Mouse (Mus musculus): ENCODE measurements at regions not wholly inside any gene's neighbourhood (a gene's known extent, or its start where the extent isn't known, plus 50 kb on each side); places are given as distances from the start of the nearest gene placed in this dataset.

DNA sequence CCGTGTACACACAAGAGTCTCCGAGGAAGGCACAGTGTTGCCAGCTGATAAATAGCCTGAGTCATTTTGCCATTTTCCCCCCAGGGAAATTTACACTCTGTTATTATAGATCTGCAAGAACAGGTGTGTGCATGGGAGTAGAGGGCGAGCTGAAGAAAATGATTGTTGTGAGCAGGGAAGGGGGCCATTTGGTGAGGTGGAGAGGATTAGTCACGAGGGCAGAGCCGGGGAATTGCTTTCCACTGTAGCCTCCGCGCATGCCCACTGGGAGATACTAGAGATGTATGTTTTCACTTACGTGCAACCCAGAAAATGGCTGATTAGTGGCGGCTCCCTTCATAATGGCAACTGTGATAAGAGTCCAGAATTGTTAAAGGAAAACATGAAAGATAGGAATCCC lies 185.3 kb upstream of the Krr1 start:
- H3K4me1 ChIP-seq (ENCODE audit: control insufficient read depth, insufficient read depth, low read length), result no peaks in the 10 kb centered on the region
- no peak overlapping the region for H3K4me3 ChIP-seq (ENCODE audit: low read depth, low read length)
- no peak overlapping the region for H3K9ac ChIP-seq (ENCODE audit: low read length)
- H3K4me2 ChIP-seq (ENCODE audit: low read length), result no peak overlapping the region
- ATAC-seq (0 out of 2 replicates have a peak, but pooled peaks have one; percentile 37), DNase-seq (ENCODE audit: low spot score) (peak; percentile 27)
- no peaks in the 10 kb centered on the region for H3K9me3 ChIP-seq (replicated peaks; ENCODE audit: control insufficient read depth, low read length)
- no peaks in the 10 kb centered on the region for H3K27me3 ChIP-seq (replicated peaks; ENCODE audit: control insufficient read depth, insufficient read depth, low read length)
- no peak overlapping the region for H3K27ac ChIP-seq (ENCODE audit: low read depth, low read length)
- 81% methylated on average over 9 of the region's 9 CpGs for WGBS
- no peaks in the 10 kb centered on the region for H3K36me3 ChIP-seq (ENCODE audit: control insufficient read depth, insufficient read depth, low read length)

DNA sequence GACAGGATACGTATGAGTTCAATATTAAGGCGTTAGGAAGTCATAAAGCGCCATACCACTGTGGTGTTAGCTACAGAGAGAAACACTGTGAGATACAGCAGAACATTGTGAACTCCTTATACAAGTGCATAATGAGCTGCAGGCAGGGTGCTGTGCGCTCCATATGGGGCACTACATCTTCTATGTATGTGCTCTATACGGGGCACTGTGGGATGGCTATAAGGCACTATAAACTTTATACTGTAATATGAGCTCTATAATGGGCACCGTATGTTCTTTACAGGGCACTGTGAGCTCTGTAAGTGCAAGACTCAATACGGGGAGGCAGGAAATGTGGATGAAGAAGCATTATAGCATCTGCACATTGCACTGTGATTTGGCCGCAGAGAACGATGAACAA lies 183.2 kb upstream of the Krr1 start:
- Histone ChIP-seq H3K9ac (ENCODE audit: low read length) (no peak overlapping the region), H3K4me3 (ENCODE audit: low read depth, low read length) (no peak overlapping the region), H3K4me2 (ENCODE audit: low read length) (no peak overlapping the region), H3K27me3 (replicated peaks; ENCODE audit: control insufficient read depth, insufficient read depth, low read length) (no peaks in the 10 kb centered on the region), H3K9me3 (replicated peaks; ENCODE audit: control insufficient read depth, low read length) (no peaks in the 10 kb centered on the region), H3K27ac (ENCODE audit: low read depth, low read length) (no peak overlapping the region), H3K4me1 (ENCODE audit: control insufficient read depth, insufficient read depth, low read length) (no peaks in the 10 kb centered on the region), H3K36me3 (ENCODE audit: control insufficient read depth, insufficient read depth, low read length) (no peaks in the 10 kb centered on the region)
- 95% methylated on average over 9 of the region's 9 CpGs for WGBS
- no peak for ATAC-seq
- DNase-seq (ENCODE audit: low spot score), result no peak

DNA sequence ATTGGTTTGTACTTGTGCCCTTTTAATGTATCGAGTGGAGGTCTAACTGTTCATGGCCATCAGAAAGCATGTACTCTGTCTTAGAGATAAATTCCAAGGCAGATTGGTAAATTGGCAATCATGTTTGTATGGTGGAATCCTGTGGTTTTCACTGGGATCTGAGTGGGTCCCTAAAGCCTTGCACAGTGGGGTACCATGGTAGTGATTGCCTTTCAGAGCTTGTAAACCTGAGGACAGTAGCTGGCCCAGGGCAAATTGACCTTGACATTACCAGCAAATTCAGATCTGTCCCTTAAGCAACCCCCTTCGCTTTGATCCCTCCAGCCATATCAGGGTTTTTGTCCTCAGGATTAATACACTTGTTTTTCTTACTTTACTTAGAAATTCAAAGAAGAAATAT lies 181.6 kb upstream of the Krr1 start:
- Histone ChIP-seq H3K4me3 (ENCODE audit: low read depth, low read length) (no peak overlapping the region), H3K4me1 (ENCODE audit: control insufficient read depth, insufficient read depth, low read length) (no peaks in the 10 kb centered on the region), H3K4me2 (ENCODE audit: low read length) (no peak overlapping the region), H3K9ac (ENCODE audit: low read length) (no peak overlapping the region), H3K9me3 (replicated peaks; ENCODE audit: control insufficient read depth, low read length) (no peaks in the 10 kb centered on the region), H3K27ac (ENCODE audit: low read depth, low read length) (no peak overlapping the region), H3K27me3 (replicated peaks; ENCODE audit: control insufficient read depth, insufficient read depth, low read length) (no peaks in the 10 kb centered on the region), H3K36me3 (ENCODE audit: control insufficient read depth, insufficient read depth, low read length) (no peaks in the 10 kb centered on the region)
- WGBS, result 91% methylated on average over 2 of the region's 2 CpGs
- DNase-seq (ENCODE audit: low spot score), result no peak
- ATAC-seq, result no peak

DNA sequence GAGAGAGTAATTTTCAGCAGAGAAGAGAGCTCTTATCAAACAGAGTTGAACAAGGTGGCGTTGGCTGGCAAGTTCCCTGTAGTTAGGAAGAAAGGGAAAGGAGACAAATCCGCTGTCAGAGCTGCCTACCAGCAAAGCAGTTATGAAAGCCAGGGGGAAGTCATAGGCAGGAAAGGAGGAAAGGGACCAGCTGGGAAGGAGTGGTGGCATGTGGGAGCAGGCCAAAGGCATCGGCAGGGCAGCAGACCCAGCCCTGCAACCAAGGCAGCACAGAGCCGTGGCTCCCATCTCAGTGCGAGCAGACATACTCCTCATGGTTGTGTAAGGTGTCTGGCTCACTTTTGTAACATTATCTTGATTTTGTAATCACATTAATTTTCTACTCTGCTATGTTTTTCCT lies 177.4 kb upstream of the Krr1 start:
- Histone ChIP-seq H3K9ac (ENCODE audit: low read length) (no peak overlapping the region), H3K4me1 (ENCODE audit: control insufficient read depth, insufficient read depth, low read length) (peaks cover 4% of the 10 kb centered on the region; the same call in 1 of the 2 replicates), H3K4me2 (ENCODE audit: low read length) (no peak overlapping the region), H3K27ac (ENCODE audit: low read depth, low read length) (no peak overlapping the region), H3K36me3 (ENCODE audit: control insufficient read depth, insufficient read depth, low read length) (no peaks in the 10 kb centered on the region), H3K4me3 (ENCODE audit: low read depth, low read length) (no peak overlapping the region), H3K27me3 (replicated peaks; ENCODE audit: control insufficient read depth, insufficient read depth, low read length) (no peaks in the 10 kb centered on the region), H3K9me3 (replicated peaks; ENCODE audit: control insufficient read depth, low read length) (no peaks in the 10 kb centered on the region)
- WGBS, result 86% methylated on average over 5 of the region's 5 CpGs
- ATAC-seq (no peak), DNase-seq (ENCODE audit: low spot score) (no peak)

DNA sequence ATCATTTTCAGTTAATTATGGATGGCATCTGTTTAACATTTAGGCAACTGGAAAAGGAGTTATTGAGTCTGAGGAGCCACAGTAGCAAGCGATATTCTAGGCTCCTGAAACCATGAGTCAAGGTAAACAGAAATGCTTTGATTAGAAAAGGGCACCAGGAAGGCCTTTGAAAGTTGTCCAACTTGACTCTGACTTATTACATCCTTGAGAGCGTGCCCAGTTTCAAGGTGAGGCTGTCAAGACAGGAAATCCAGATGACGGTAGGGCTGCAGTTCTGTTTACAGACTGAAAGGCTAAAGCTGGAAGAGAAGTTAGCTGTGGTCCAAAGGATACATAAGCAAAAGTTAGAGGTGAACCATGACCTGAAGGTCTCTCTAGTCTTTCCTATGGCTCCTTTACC lies 176.7 kb upstream of the Krr1 start:
- Histone ChIP-seq H3K4me2 (ENCODE audit: low read length) (no peak overlapping the region), H3K4me1 (ENCODE audit: control insufficient read depth, insufficient read depth, low read length) (peaks cover 4% of the 10 kb centered on the region; the same call in 1 of the 2 replicates), H3K9ac (ENCODE audit: low read length) (no peak overlapping the region), H3K4me3 (ENCODE audit: low read depth, low read length) (no peak overlapping the region), H3K36me3 (ENCODE audit: control insufficient read depth, insufficient read depth, low read length) (no peaks in the 10 kb centered on the region), H3K27me3 (replicated peaks; ENCODE audit: control insufficient read depth, insufficient read depth, low read length) (no peaks in the 10 kb centered on the region), H3K27ac (ENCODE audit: low read depth, low read length) (no peak overlapping the region), H3K9me3 (replicated peaks; ENCODE audit: control insufficient read depth, low read length) (no peaks in the 10 kb centered on the region)
- DNase-seq (ENCODE audit: low spot score) (no peak), ATAC-seq (no peak)
- WGBS, result 94% methylated on average over 3 of the region's 3 CpGs

DNA sequence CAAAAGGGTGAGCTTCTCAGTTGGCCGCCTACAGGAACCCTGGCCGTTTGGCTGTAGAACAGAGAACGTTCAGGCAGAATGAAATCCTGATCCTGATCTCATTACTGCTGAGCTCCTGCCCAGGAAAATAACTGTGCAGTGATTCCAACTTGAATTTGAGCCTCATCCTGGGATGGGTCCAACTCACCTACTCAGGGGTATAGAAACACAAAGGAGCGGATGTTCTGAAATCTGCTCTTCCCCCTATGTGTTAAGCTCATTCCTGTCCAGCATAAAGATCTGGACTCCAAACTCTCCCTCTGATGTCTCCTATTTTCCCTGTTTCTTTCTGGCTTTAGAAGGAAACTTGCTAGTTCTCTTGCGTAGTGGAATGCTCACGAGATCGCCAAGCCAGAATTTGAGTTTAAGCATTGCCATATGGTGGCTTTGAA lies 173.6 kb upstream of the Krr1 start:
- Histone ChIP-seq H3K4me3 (ENCODE audit: low read depth, low read length) (no peak overlapping the region), H3K4me2 (ENCODE audit: low read length) (no peak overlapping the region), H3K9me3 (replicated peaks; ENCODE audit: control insufficient read depth, low read length) (no peaks in the 10 kb centered on the region), H3K4me1 (ENCODE audit: control insufficient read depth, insufficient read depth, low read length) (peaks cover 4% of the 10 kb centered on the region; the same call in 1 of the 2 replicates), H3K36me3 (ENCODE audit: control insufficient read depth, insufficient read depth, low read length) (no peaks in the 10 kb centered on the region), H3K27me3 (replicated peaks; ENCODE audit: control insufficient read depth, insufficient read depth, low read length) (no peaks in the 10 kb centered on the region), H3K9ac (ENCODE audit: low read length) (no peak overlapping the region), H3K27ac (ENCODE audit: low read depth, low read length) (no peak overlapping the region)
- DNase-seq (ENCODE audit: low spot score) (no peak), ATAC-seq (no peak)
- 85% methylated on average over 7 of the region's 7 CpGs for WGBS

DNA sequence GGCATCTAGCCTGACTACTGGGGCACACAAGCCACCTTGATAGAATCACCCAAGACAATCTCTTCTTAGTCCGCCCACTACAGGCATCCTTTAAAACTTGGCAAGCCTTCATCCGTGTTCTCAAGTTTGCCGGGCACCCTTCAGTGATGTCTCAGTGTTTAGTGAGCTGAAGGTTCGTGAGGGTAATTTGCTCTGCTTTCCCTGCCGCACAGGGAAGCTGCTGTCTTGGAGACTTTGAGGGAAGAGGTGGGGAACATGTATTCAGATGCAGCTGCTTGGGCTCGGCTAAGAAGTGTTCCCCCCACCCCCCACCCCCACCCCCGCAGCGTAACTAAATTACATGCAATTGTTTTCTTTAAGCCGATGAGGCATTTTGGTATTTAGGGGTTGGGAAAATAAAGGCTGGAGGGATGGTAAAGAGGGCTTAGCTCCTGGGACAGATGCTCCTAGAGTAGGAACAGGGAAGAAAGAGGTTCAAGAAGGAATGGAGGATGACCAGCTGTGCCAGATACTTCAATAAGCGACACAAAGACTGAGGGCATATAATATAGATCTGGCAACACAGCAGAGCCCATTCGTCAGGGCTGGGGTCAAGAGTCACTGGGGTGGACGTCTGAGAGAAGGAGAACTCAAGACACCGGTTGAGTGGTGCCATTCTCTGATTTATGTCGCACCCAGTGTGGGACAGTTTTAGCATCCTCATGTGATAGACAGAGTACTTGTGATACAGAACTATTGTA lies 172.4 kb upstream of the Krr1 start:
- whole genome bisulfite sequencing, result 21% methylated on average over 14 of the region's 14 CpGs
- Histone ChIP-seq H3K4me1 (ENCODE audit: control insufficient read depth, insufficient read depth, low read length) (peaks cover 4% of the 10 kb centered on the region; the same call in 1 of the 2 replicates), H3K9ac (ENCODE audit: low read length) (no peak overlapping the region), H3K4me2 (ENCODE audit: low read length) (no peak overlapping the region), H3K27ac (ENCODE audit: low read depth, low read length) (no peak overlapping the region), H3K36me3 (ENCODE audit: control insufficient read depth, insufficient read depth, low read length) (no peaks in the 10 kb centered on the region), H3K27me3 (replicated peaks; ENCODE audit: control insufficient read depth, insufficient read depth, low read length) (no peaks in the 10 kb centered on the region), H3K4me3 (ENCODE audit: low read depth, low read length) (no peak overlapping the region), H3K9me3 (replicated peaks; ENCODE audit: control insufficient read depth, low read length) (no peaks in the 10 kb centered on the region)
- DNase-seq (ENCODE audit: low spot score) (no peak), ATAC-seq (no peak)

DNA sequence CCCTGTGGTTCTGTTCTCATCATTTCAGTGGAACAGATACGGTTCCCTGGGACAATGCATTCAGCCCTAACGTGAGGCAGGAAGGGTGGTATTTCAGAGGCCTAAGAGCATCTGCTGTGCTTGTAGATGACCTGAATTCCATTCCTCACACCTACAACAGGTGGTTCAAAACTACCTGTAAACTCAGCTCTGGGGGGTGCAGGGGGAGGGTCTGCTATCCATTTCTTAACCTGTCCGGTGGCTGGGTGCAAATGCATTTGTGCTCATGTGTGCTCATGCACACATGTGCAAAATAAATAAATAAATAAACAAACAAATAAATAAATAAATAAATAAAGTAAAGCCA lies 171.9 kb upstream of the Krr1 start:
- ATAC-seq (no peak), DNase-seq (ENCODE audit: low spot score) (no peak)
- no peaks in the 10 kb centered on the region for H3K36me3 ChIP-seq (ENCODE audit: control insufficient read depth, insufficient read depth, low read length)
- H3K4me2 ChIP-seq (ENCODE audit: low read length), result no peak overlapping the region
- H3K27ac ChIP-seq (ENCODE audit: low read depth, low read length), result no peak overlapping the region
- peaks cover 4% of the 10 kb centered on the region; the same call in 1 of the 2 replicates for H3K4me1 ChIP-seq (ENCODE audit: control insufficient read depth, insufficient read depth, low read length)
- no peaks in the 10 kb centered on the region for H3K9me3 ChIP-seq (replicated peaks; ENCODE audit: control insufficient read depth, low read length)
- no peaks in the 10 kb centered on the region for H3K27me3 ChIP-seq (replicated peaks; ENCODE audit: control insufficient read depth, insufficient read depth, low read length)
- H3K9ac ChIP-seq (ENCODE audit: low read length), result no peak overlapping the region
- WGBS, result 76% methylated on average over 3 of the region's 3 CpGs
- H3K4me3 ChIP-seq (ENCODE audit: low read depth, low read length), result no peak overlapping the region

DNA sequence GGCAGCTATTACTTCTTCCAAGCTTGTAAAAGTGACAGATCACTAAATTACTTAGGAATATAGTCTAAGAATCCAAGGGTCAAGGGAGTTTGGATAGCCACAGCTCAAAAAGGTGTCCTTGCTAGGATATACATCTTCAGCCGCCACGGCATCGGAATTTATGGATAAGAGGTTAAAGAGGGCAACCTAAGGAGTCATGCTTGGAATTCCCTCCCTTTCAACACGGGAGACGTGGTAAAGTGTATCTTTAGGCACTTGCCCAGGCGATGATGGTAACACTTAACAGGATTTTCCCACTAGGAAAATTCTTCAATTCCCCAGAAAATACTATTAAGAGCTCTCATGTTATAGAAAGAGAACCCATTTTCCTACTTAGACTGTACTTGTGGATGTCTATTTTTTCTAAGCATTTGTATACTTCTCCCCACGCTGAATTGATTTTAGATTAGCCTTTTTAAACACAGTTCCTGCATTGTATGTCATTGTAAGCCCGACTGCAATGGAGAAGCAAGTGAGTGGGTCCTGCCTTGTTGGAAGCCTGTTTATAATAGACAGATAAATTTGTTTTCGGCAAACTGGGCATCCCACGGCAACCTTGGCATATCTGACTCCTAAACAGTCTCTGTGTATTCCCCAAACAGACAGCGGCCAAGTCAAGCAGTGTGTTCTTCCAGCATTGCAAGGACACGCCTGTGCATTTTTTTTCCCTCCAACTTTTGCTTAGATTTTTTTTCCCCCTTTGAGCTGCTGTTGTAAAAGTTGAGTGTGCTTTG lies 171.3 kb upstream of the Krr1 start:
- H3K4me2 ChIP-seq (ENCODE audit: low read length), result no peak overlapping the region
- ATAC-seq, result no peak
- no peak for DNase-seq (ENCODE audit: low spot score)
- peaks cover 4% of the 10 kb centered on the region; the same call in 1 of the 2 replicates for H3K4me1 ChIP-seq (ENCODE audit: control insufficient read depth, insufficient read depth, low read length)
- no peak overlapping the region for H3K9ac ChIP-seq (ENCODE audit: low read length)
- H3K27me3 ChIP-seq (replicated peaks; ENCODE audit: control insufficient read depth, insufficient read depth, low read length), result no peaks in the 10 kb centered on the region
- H3K9me3 ChIP-seq (replicated peaks; ENCODE audit: control insufficient read depth, low read length), result no peaks in the 10 kb centered on the region
- 66% methylated on average over 12 of the region's 12 CpGs for WGBS
- H3K36me3 ChIP-seq (ENCODE audit: control insufficient read depth, insufficient read depth, low read length), result no peaks in the 10 kb centered on the region
- H3K27ac ChIP-seq (ENCODE audit: low read depth, low read length), result no peak overlapping the region
- no peak overlapping the region for H3K4me3 ChIP-seq (ENCODE audit: low read depth, low read length)

All from forebrain, embryonic 14.5 days (tissue).